Mouse (Mus musculus): ENCODE data around the gene Med12l. TPM values are rescaled to one million over a fixed set of nuclear protein-coding genes. Genes with fewer than 3 reads are reported as not detected.
"Not testable (repeated sequence)": the region's sequence is repeated elsewhere in the genome, so short reads cannot be mapped to it uniquely, and the experiment has no call there.

Gene Med12l
- polyA plus RNA-seq, 1 experiment from 2014 or later: 1.9 TPM

DNA sequence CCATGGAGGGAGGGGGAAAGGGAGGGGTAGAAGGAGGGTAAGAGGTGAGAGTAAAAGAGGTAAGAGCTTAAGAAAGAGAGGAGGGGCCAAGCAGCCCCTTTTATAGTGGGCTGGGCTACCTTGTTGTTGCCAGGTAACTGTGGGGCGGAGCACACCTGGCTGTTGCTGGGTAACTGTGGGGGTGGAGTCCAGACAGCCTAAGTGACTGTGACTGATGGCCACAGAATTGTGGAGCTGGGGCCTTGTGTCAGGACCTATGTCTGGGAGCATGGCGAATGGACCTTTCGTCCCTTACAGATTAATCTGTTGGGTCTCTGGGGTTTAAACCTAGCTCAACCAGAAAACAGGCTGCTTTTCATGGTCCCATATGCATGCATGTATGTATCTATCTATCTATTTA, 104.2 kb downstream of the Med12l start:
- WGBS: 95% methylated on average over 3 of the region's 3 CpGs
- not testable (repeated sequence) for H3K4me2 ChIP-seq; H3K9me3 ChIP-seq; H3K27ac ChIP-seq; H3K9ac ChIP-seq; H3K4me3 ChIP-seq; ATAC-seq (ENCODE audit: borderline replicate concordance, extremely low read depth, low FRiP score, low TSS enrichment); H3K36me3 ChIP-seq; H3K4me1 ChIP-seq; H3K27me3 ChIP-seq

- Histone ChIP-seq H3K4me3 (no peak overlapping the region), H3K9me3 (no peaks in the 10 kb centered on the region), H3K27ac (no peak overlapping the region), H3K9ac (no peak overlapping the region), H3K4me1 (no peaks in the 10 kb centered on the region), H3K4me2 (no peak overlapping the region), H3K36me3 (0 out of 2 replicates have a peak, but pooled peaks cover 4% of the 10 kb centered on the region), H3K27me3 (no peaks in the 10 kb centered on the region)
- 71% methylated on average over 3 of the region's 3 CpGs for WGBS
- ATAC-seq (ENCODE audit: borderline replicate concordance, extremely low read depth, low FRiP score, low TSS enrichment): no peak
These were observed 106.3 kb downstream of the Med12l start for GRCm38 (mm10) chr3:59111944-59112343.

DNA sequence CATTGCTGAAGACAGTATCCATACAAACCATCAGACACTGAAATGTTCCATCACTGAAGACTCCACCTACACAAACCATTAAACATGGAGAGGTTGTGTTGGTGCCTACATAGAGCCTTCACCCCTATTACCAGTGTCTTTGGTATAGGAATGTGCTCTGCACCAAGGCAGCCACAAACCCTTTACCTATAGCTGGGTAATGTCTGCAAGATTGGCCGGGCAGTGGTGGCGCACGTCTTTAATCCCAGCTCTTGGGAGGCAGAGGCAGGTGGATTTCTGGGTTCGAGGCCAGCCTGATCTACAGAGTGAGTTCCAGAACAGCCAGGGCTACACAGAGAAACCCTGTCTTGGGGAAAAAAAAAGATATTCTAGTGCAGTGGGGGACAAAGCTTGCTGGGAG, 107.7 kb downstream of the Med12l start:
- H3K9ac ChIP-seq; H3K36me3 ChIP-seq; H3K4me3 ChIP-seq; H3K27me3 ChIP-seq; H3K9me3 ChIP-seq; H3K4me1 ChIP-seq; H3K27ac ChIP-seq; H3K4me2 ChIP-seq; ATAC-seq (ENCODE audit: borderline replicate concordance, extremely low read depth, low FRiP score, low TSS enrichment): not testable (repeated sequence)
- 95% methylated on average over 4 of the region's 4 CpGs for WGBS

- Histone ChIP-seq H3K4me3 (no peak overlapping the region), H3K9ac (no peak overlapping the region), H3K27ac (no peak overlapping the region), H3K4me2 (no peak overlapping the region), H3K36me3 (0 out of 2 replicates have a peak, but pooled peaks cover 4% of the 10 kb centered on the region), H3K4me1 (no peaks in the 10 kb centered on the region), H3K27me3 (no peaks in the 10 kb centered on the region), H3K9me3 (no peaks in the 10 kb centered on the region)
- WGBS: 68% methylated on average over 8 of the region's 8 CpGs
- no peak for ATAC-seq (ENCODE audit: borderline replicate concordance, extremely low read depth, low FRiP score, low TSS enrichment)
These were observed 108.4 kb downstream of the Med12l start for GRCm38 (mm10) chr3:59113973-59114517.

GRCm38 (mm10) chr3:59121067-59121730, 115.6 kb downstream of the Med12l start:
- peak overlapping the region; percentile 54 for H3K27ac ChIP-seq
- H3K27me3 ChIP-seq: no peaks in the 10 kb centered on the region
- H3K4me1 ChIP-seq: peaks cover 33% of the 10 kb centered on the region
- 25% methylated on average over 7 of the region's 7 CpGs for WGBS
- ATAC-seq (ENCODE audit: borderline replicate concordance, extremely low read depth, low FRiP score, low TSS enrichment): peak; percentile 70
- H3K36me3 ChIP-seq: no peaks in the 10 kb centered on the region
- H3K9me3 ChIP-seq: no peaks in the 10 kb centered on the region
- no peak overlapping the region for H3K4me3 ChIP-seq
- H3K9ac ChIP-seq: no peak overlapping the region
- H3K4me2 ChIP-seq: peak overlapping the region; percentile 3; the same call in 1 of the 2 replicates

DNA sequence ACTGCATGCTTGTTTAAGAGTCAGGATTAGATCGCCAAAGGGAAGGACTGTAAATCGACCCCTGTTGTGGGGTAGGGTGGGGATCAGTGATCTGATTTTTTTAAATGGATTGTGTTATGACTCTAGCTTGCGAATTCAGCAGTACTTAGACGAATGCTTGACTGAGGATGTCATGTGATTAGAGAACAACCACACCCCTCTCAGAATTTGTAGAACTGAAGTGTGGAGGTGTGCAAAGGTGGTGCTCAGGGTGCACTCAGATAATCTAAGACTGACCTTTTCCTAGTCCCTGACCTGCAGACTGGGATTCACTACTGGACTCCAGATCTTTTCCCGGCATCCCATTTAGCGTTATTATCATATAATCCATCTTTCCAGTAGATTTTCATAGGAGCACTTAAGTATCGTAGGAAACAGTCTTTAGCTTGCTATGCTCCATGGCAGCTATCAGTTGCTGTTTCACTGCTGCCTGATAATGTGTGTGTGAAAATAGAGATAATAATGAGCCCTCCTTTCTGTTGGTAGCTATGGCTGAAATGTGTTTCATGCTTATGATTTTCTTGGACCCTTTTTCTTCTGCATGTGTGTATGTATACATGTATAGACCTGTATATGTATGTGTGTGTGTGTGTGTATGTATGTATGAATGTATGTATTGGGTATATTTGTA, 116.3 kb downstream of the Med12l start:
- H3K36me3 ChIP-seq: no peaks in the 10 kb centered on the region
- peak overlapping the region; percentile 54 for H3K27ac ChIP-seq
- peaks cover 33% of the 10 kb centered on the region for H3K4me1 ChIP-seq
- H3K9me3 ChIP-seq: no peaks in the 10 kb centered on the region
- H3K9ac ChIP-seq: no peak overlapping the region
- H3K27me3 ChIP-seq: no peaks in the 10 kb centered on the region
- no peak overlapping the region for H3K4me2 ChIP-seq
- no peak for ATAC-seq (ENCODE audit: borderline replicate concordance, extremely low read depth, low FRiP score, low TSS enrichment)
- 52% methylated on average over 7 of the region's 7 CpGs for WGBS
- no peak overlapping the region for H3K4me3 ChIP-seq

GRCm38 (mm10) chr3:59125022-59125421, 119.4 kb downstream of the Med12l start:
- no peak for ATAC-seq (ENCODE audit: borderline replicate concordance, extremely low read depth, low FRiP score, low TSS enrichment)
- Histone ChIP-seq H3K36me3 (no peaks in the 10 kb centered on the region), H3K27ac (no peak overlapping the region), H3K9me3 (no peaks in the 10 kb centered on the region), H3K4me3 (no peak overlapping the region), H3K4me2 (no peak overlapping the region), H3K27me3 (no peaks in the 10 kb centered on the region), H3K4me1 (peaks cover 36% of the 10 kb centered on the region), H3K9ac (no peak overlapping the region)
- 40% methylated on average over 5 of the region's 5 CpGs for WGBS

GRCm38 (mm10) chr3:59125783-59126555, 120.3 kb downstream of the Med12l start:
- 0 out of 2 replicates have a peak overlapping the region, but pooled peaks have one; percentile 17 for H3K27ac ChIP-seq

DNA sequence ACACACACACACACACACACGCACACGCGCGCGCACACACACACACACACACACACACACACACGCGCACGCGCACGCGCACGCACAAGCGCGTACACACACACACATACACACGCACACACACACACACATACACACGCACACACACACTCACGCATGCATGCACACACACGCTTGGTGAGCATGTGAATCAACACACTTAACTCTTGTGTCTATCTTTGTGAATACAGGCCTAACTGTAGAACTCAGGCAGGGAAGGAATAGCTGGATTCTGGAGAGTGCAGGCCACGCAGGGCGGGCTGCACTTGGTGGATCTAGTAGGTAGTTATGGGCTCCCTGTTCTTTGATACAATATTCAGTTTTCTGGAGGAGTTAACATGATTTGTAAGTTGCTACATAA, 123.1 kb downstream of the Med12l start:
- peak overlapping the region; percentile 13 for H3K4me2 ChIP-seq
- peaks cover 31% of the 10 kb centered on the region for H3K4me1 ChIP-seq
- H3K27me3 ChIP-seq: no peaks in the 10 kb centered on the region
- no peaks in the 10 kb centered on the region for H3K9me3 ChIP-seq
- ATAC-seq (ENCODE audit: borderline replicate concordance, extremely low read depth, low FRiP score, low TSS enrichment): no peak
- H3K9ac ChIP-seq: no peak overlapping the region
- H3K27ac ChIP-seq: no peak overlapping the region
- 79% methylated on average over 20 of the region's 20 CpGs for WGBS
- H3K4me3 ChIP-seq: no peak overlapping the region
- no peaks in the 10 kb centered on the region for H3K36me3 ChIP-seq

More at GRCm38 (mm10) chr3:59125783-59126555, 120.3 kb downstream of the Med12l start:
- Histone ChIP-seq H3K4me1 (peaks cover 39% of the 10 kb centered on the region), H3K4me3 (no peak overlapping the region), H3K4me2 (no peak overlapping the region), H3K9ac (no peak overlapping the region), H3K27me3 (no peaks in the 10 kb centered on the region), H3K9me3 (no peaks in the 10 kb centered on the region), H3K36me3 (no peaks in the 10 kb centered on the region)
- ATAC-seq (ENCODE audit: borderline replicate concordance, extremely low read depth, low FRiP score, low TSS enrichment): no peak
- WGBS: 21% methylated on average over 7 of the region's 7 CpGs

GRCm38 (mm10) chr3:59129547-59129946, 123.9 kb downstream of the Med12l start:
- H3K27ac ChIP-seq: no peak overlapping the region
- no peaks in the 10 kb centered on the region for H3K27me3 ChIP-seq
- peaks cover 29% of the 10 kb centered on the region for H3K4me1 ChIP-seq
- peak overlapping the region; percentile 7; the same call in 1 of the 2 replicates for H3K4me3 ChIP-seq
- WGBS: 82% methylated on average over 3 of the region's 3 CpGs
- ATAC-seq (ENCODE audit: borderline replicate concordance, extremely low read depth, low FRiP score, low TSS enrichment): no peak
- H3K9me3 ChIP-seq: no peaks in the 10 kb centered on the region
- H3K4me2 ChIP-seq: peak overlapping the region; percentile 20; the same call in 1 of the 2 replicates
- H3K9ac ChIP-seq: no peak overlapping the region
- no peaks in the 10 kb centered on the region for H3K36me3 ChIP-seq

DNA sequence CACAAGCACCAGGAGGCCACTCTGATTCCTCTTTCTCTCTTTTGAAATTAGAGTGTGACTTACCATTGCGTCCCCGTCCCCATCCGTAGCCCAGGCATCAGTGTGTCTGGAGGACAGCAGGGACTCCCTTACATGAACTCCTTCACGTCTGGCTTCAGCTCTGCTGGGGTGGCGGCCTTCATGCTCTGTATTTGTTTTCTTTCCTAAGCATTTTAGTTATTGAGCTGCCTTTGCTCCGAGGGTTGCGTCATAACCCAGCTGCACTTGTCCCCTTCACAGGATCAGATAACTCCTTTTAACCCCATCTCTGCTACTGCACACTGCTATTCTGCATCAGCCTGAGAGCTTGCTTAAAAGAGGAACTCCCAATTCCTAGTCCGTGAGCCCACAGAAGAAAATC, 124.8 kb downstream of the Med12l start:
- Histone ChIP-seq H3K27me3 (no peaks in the 10 kb centered on the region), H3K27ac (peak overlapping the region; percentile 63), H3K9me3 (no peaks in the 10 kb centered on the region), H3K4me3 (peak overlapping the region; percentile 16), H3K9ac (no peak overlapping the region), H3K4me1 (peaks cover 25% of the 10 kb centered on the region), H3K36me3 (no peaks in the 10 kb centered on the region), H3K4me2 (peak overlapping the region; percentile 34)
- no peak; the same call in 1 of the 2 replicates for ATAC-seq (ENCODE audit: borderline replicate concordance, extremely low read depth, low FRiP score, low TSS enrichment)
- 21% methylated on average over 8 of the region's 8 CpGs for WGBS

Data from lung, embryonic 15.5 days (tissue).